Mouse (Mus musculus) heart, adult 2 months (tissue): ENCODE data around the gene Sdccag8.

ENCODE experiments used
- CTCF ChIP-seq: fragments of 200-600 bp; IDR thresholded peaks from 2 replicates; pipeline ENCODE4 v1.8.1; 2022; ENCODE audit warnings: antibody characterized with exemption, mild to moderate bottlenecking, moderate library complexity
- EP300 ChIP-seq: fragments of 200-500 bp; IDR thresholded peaks from 2 replicates; pipeline ENCODE4 v1.6.1; 2011; ENCODE audit warnings: low read depth, low read length, control low read depth; ENCODE audit not compliant: insufficient read depth
- POLR2A ChIP-seq: fragments of 200-500 bp; IDR thresholded peaks from 2 replicates; pipeline ENCODE4 v1.6.1; 2011; ENCODE audit warnings: mild to moderate bottlenecking, low read depth, low read length, control low read depth; ENCODE audit not compliant: insufficient read depth

- TF ChIP-seq CTCF = no peak
- no peak for TF ChIP-seq POLR2A
- no peak for TF ChIP-seq EP300
Measured at GRCm38 (mm10) chr1:177029032-177029431, 214.6 kb downstream of the Sdccag8 start.
